Mouse (Mus musculus): ENCODE data around the gene Frmd6. TPM values are rescaled to one million over a fixed set of nuclear protein-coding genes. Genes with fewer than 3 reads are reported as not detected.
A peak's percentile ranks its signal among the peaks of the same experiment; 100 is the strongest.

Gene Frmd6
- polyA plus RNA-seq, 1 experiment from 2014 or later = 55.6 TPM

DNA sequence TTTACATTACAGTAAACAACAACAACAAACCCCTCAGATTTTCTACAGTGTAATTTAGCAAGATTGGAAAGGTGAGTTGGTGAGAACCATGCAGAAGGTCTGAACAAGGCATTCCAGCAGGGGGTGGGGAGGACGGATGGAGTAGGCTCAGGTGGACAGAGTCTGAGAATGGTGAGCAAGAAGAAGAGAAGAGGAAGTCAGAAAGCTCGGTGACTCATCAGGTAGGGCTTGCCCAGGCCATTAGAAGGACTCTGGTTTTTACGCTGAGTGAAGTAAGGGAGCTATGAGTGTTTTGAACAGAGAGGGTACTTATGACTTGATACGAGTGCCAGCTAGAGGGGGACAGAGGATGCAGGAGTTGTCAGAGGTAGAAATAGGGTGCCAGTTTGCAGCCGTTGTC, 9.7 kb downstream of the Frmd6 start:
- no peaks in the 10 kb centered on the region for H3K9me3 ChIP-seq (replicated peaks)
- no peaks in the 10 kb centered on the region for H3K27me3 ChIP-seq (ENCODE audit: low read depth, poor library complexity, severe bottlenecking)
- peaks cover 20% of the 10 kb centered on the region; the same call in 1 of the 2 replicates for H3K36me3 ChIP-seq
- no peak for DNase-seq (ENCODE audit: low spot score)
- no peak overlapping the region for H3K27ac ChIP-seq
- H3K4me3 ChIP-seq = no peak overlapping the region
- WGBS = 88% methylated on average over 5 of the region's 5 CpGs
- peaks cover 36% of the 10 kb centered on the region for H3K4me1 ChIP-seq

DNA sequence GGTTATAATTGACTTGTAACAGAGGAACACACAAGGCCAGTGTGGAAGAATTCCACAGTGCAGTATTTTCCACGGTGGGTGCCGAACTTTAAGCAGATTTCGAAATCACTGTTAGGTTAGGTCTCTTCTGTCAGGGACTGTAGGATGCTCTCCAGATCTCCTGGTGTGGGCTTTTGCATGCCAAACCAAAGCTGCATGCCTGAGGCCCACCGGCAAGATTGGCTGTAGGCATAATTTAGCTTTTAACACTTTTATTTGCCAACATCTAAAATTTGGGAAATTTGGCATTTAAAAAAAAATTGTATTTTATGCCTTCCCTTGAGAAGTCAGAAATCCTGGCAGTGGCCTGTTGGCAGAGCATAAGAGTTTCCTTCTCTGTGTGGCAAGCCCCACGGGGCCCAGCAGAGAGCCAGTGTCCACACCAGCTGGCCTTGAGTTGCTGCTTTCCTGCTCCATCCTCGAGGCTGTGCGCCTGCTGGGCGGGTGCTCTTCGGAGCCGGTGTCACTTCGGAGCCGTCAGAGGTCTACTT, 12.5 kb downstream of the Frmd6 start:
- Histone ChIP-seq H3K27me3 (ENCODE audit: low read depth, poor library complexity, severe bottlenecking) (no peaks in the 10 kb centered on the region), H3K36me3 (peaks cover 25% of the 10 kb centered on the region; the same call in 1 of the 2 replicates), H3K27ac (no peak overlapping the region), H3K4me1 (peaks cover 32% of the 10 kb centered on the region), H3K9me3 (replicated peaks) (no peaks in the 10 kb centered on the region), H3K4me3 (no peak overlapping the region)
- WGBS = 84% methylated on average over 12 of the region's 12 CpGs
- DNase-seq (ENCODE audit: low spot score) = no peak

DNA sequence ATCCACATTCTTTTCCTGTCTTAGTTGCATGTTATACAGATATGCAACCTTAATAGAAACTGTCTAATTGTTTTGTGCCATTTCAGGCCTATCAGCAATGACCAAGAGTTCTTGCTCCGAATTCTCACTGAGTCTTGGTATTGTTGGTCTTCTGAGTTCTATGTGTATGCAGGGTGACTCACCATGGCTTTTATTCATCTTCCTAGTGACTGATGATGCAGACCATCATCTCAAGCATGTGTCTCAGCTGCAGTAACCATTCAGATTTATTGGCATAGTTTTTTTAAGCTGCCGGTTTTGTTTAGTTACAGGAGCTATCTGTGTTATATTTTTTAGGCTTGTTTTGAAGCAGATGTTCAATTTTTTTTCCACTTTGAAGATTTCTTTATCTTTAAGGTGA, 20.1 kb downstream of the Frmd6 start:
- no peak overlapping the region for H3K27ac ChIP-seq
- no peak overlapping the region for H3K4me3 ChIP-seq
- no peak for DNase-seq (ENCODE audit: low spot score)
- H3K27me3 ChIP-seq (ENCODE audit: low read depth, poor library complexity, severe bottlenecking) = no peaks in the 10 kb centered on the region
- 91% methylated on average over 2 of the region's 2 CpGs for WGBS
- peaks cover 11% of the 10 kb centered on the region; the same call in 1 of the 2 replicates for H3K36me3 ChIP-seq
- no peaks in the 10 kb centered on the region for H3K9me3 ChIP-seq (replicated peaks)
- peaks cover 42% of the 10 kb centered on the region for H3K4me1 ChIP-seq

DNA sequence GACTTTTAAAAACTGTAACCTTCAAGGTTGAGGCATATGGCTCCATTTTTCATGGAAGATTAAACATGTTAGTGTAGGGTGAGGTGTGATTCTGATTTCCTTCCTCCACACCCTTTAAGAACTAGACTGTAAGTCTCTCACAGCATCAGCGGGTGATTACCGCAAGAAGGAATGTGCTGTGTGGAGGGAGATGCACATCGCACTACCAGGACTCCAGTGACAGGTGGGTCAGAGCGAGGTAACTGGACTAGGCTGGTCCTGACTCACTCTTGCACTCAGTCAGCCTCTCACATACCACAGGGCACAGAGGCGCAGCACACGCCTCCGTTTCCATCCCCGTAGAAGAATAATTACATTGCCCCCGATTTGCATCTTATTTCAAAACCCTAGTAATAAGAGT, 23.7 kb downstream of the Frmd6 start:
- H3K27ac ChIP-seq = no peak overlapping the region
- 93% methylated on average over 9 of the region's 9 CpGs for WGBS
- H3K4me3 ChIP-seq = no peak overlapping the region
- H3K36me3 ChIP-seq = peaks cover 6% of the 10 kb centered on the region; the same call in 1 of the 2 replicates
- no peak for DNase-seq (ENCODE audit: low spot score)
- H3K27me3 ChIP-seq (ENCODE audit: low read depth, poor library complexity, severe bottlenecking) = no peaks in the 10 kb centered on the region
- H3K4me1 ChIP-seq = peaks cover 46% of the 10 kb centered on the region
- no peaks in the 10 kb centered on the region for H3K9me3 ChIP-seq (replicated peaks)

DNA sequence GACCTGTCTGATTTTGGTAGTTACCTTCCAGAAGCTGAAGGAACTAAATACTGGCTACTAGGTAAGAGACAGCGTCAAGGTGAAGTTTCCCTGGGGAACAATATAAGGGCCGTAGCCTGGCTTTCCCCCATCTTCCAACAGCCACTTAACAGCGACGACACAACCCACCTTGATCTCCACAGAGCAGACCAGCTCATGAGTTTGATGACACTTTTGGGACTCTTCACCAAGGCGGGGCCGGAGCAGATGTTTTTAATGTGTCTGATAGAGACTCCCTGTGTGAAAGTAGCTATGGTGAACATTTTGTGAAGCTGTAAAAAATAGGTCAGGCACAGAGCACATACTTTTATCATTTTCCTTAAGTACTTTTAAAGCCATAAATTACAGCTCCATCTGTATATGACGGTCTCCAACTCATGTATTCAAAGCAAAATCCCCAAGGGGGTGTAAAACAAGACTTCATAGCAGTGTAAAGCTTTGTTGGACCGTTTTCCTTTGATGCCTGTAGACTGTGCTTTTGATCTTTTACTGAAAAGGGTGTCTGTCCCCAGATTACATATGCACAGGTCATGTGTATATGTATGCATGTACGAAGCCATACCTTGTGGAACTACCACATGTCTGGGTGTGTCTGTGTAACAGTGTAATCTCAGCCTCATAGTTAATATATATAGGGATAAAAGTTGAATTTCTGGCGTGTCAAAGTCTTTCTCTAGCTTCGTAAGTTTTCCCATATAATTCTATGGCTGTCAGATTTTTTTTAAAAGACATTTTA, 24.4 kb downstream of the Frmd6 start:
- Histone ChIP-seq H3K27ac (no peak overlapping the region), H3K27me3 (ENCODE audit: low read depth, poor library complexity, severe bottlenecking) (no peaks in the 10 kb centered on the region), H3K9me3 (replicated peaks) (no peaks in the 10 kb centered on the region), H3K4me1 (peaks cover 52% of the 10 kb centered on the region), H3K36me3 (peaks cover 6% of the 10 kb centered on the region; the same call in 1 of the 2 replicates), H3K4me3 (no peak overlapping the region)
- WGBS = 75% methylated on average over 11 of the region's 11 CpGs
- no peak for DNase-seq (ENCODE audit: low spot score)

DNA sequence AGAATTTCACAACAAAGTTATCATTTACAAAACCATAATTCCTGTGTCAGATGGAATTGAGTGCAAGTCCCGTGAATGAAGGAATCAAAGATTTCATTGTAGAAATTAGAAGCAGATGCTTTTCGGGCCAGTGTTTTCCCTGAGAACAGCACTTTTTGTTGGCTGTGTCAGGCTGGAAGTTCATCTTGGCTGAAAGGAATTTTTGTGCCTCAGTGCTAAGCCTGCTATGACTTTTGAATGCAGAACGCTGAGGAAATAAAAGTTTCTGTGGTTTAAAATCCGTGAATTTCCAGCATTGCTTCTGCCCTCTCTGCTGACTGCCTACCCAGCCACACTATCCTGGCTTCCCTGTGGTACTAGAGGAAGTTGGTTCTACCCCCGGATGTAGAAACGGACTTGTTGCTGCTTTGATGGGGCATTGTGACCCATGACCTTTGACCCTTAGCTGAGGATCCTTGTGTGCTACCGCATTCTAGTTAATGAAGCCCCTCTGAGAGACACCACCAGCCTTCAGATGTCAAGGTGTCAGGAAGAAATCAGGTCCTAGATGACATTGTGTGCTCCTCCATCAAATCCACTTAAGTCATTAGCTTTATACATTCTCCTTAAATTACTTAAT, 26.1 kb downstream of the Frmd6 start:
- H3K27ac ChIP-seq = peak overlapping the region; percentile 56; the same call in 1 of the 2 replicates
- peaks cover 65% of the 10 kb centered on the region for H3K4me1 ChIP-seq
- H3K36me3 ChIP-seq = peaks cover 6% of the 10 kb centered on the region; the same call in 1 of the 2 replicates
- no peaks in the 10 kb centered on the region for H3K9me3 ChIP-seq (replicated peaks)
- no peak overlapping the region for H3K4me3 ChIP-seq
- no peaks in the 10 kb centered on the region for H3K27me3 ChIP-seq (ENCODE audit: low read depth, poor library complexity, severe bottlenecking)
- no peak for DNase-seq (ENCODE audit: low spot score)
- 31% methylated on average over 7 of the region's 7 CpGs for WGBS

DNA sequence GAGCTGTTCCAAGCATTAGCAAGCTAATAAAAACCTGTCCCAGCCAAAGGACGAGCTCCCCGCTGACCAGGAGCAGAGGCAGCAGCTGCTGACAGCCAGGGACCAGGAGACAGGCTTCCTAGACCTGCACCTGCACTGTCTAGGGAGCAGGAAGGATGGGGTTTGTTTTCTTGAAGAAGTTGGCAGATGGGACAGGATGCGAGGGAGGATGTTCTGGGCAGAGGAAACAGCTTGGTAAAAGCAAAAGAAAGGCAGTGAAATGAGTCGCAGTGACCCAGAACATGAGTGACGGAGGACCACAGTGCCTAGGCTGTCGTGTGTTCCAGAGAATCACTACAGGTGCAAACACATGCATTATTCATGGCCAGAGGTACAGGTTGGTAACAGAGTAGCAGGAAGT, 27.7 kb downstream of the Frmd6 start:
- Histone ChIP-seq H3K27ac (no peak overlapping the region), H3K4me3 (no peak overlapping the region), H3K36me3 (peaks cover 14% of the 10 kb centered on the region), H3K4me1 (peaks cover 73% of the 10 kb centered on the region), H3K27me3 (ENCODE audit: low read depth, poor library complexity, severe bottlenecking) (no peaks in the 10 kb centered on the region), H3K9me3 (replicated peaks) (no peaks in the 10 kb centered on the region)
- DNase-seq (ENCODE audit: low spot score) = no peak
- 53% methylated on average over 6 of the region's 6 CpGs for WGBS

DNA sequence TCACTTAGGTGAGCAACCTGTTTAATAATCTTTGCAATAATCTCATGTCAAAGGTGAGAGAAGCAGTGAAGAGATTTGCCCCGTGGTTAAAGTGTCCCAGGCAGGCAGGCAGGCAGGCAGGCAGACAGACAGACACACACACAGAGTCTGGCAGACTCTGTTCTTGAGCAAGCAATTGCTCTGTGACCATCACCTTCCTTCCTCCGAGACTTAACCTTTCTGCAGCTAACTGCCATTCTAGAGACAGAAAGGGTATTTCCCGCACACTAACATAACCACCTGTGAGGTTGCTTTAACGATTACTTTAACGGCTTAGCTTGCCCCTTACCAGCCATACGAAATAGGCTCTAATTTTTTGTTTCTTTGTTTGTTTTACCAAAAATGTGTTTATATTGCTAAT, 30.4 kb downstream of the Frmd6 start:
- no peaks in the 10 kb centered on the region for H3K27me3 ChIP-seq (ENCODE audit: low read depth, poor library complexity, severe bottlenecking)
- 72% methylated on average over 6 of the region's 6 CpGs for WGBS
- H3K27ac ChIP-seq = no peak overlapping the region
- DNase-seq (ENCODE audit: low spot score) = no peak
- H3K4me3 ChIP-seq = no peak overlapping the region
- peaks cover 16% of the 10 kb centered on the region for H3K36me3 ChIP-seq
- H3K9me3 ChIP-seq (replicated peaks) = no peaks in the 10 kb centered on the region
- peaks cover 49% of the 10 kb centered on the region for H3K4me1 ChIP-seq

DNA sequence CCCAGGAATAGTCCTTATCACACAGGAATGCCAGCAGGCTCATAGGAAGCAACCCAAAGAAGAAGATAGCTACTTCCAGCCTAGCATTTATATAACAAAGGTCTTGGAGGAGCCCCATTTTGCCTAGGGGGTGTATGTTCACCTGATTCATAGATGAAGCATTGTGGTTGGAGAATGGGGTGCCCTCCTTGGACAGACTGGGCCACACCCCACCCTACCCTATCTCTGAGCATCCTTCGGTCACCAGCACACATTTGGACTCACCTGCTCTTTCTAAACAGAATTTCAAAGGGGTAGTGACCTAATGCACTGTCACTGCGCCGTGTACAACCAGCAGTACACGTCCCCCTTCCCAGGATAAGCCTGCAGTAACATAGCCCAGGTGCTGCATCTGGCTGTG, 31.5 kb downstream of the Frmd6 start:
- Histone ChIP-seq H3K27ac (no peak overlapping the region), H3K4me1 (peaks cover 38% of the 10 kb centered on the region), H3K9me3 (replicated peaks) (no peaks in the 10 kb centered on the region), H3K36me3 (peaks cover 16% of the 10 kb centered on the region), H3K27me3 (ENCODE audit: low read depth, poor library complexity, severe bottlenecking) (no peaks in the 10 kb centered on the region), H3K4me3 (no peak overlapping the region)
- 92% methylated on average over 4 of the region's 4 CpGs for WGBS
- no peak for DNase-seq (ENCODE audit: low spot score)

DNA sequence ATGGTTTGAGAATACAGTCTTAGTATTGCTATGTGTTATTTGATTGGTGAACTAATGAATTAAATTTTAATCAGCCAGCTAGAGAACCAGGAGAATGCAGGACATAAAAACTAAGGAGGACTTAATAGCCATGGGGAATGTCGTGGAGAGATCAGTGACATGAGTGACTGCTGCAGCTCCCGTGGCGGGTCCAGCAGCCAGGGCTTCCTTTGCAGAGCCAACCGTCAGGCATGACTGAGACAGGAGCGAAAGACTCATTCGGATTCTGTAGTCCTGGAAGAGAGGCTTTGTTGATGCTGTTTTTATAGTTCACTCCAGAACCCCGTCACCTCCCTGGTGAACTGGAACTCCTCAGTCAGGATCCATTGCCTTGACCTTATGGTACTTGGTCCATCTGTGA, 38.0 kb downstream of the Frmd6 start:
- Histone ChIP-seq H3K27ac (no peak overlapping the region), H3K9me3 (replicated peaks) (no peaks in the 10 kb centered on the region), H3K4me1 (peaks cover 28% of the 10 kb centered on the region), H3K36me3 (peaks cover 44% of the 10 kb centered on the region), H3K27me3 (ENCODE audit: low read depth, poor library complexity, severe bottlenecking) (no peaks in the 10 kb centered on the region), H3K4me3 (no peak overlapping the region)
- DNase-seq (ENCODE audit: low spot score) = no peak
- 76% methylated on average over 7 of the region's 7 CpGs for WGBS

DNA sequence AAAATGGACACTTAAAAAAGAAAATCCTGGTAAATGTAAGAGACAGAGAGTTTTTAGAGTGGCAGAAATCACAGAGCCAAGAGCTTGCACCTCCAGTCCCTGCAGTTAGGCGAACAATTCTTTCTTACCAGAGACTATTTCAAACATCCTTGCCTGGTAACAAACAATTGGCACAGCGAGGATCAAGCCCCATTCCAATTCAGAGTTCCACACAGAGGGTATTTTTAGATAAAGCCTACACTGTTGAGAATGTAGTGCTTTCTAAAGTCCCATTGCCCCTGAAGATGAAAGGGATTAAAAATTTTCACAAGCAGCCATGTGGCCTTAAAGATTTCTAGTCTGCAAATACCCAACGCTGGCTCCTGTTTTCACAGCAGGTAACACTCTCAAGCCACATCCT, 42.5 kb downstream of the Frmd6 start:
- 0 out of 2 replicates have a peak overlapping the region, but pooled peaks have one; percentile 40 for H3K27ac ChIP-seq
- 62% methylated on average over 3 of the region's 3 CpGs for WGBS
- H3K4me1 ChIP-seq = peaks cover 57% of the 10 kb centered on the region

DNA sequence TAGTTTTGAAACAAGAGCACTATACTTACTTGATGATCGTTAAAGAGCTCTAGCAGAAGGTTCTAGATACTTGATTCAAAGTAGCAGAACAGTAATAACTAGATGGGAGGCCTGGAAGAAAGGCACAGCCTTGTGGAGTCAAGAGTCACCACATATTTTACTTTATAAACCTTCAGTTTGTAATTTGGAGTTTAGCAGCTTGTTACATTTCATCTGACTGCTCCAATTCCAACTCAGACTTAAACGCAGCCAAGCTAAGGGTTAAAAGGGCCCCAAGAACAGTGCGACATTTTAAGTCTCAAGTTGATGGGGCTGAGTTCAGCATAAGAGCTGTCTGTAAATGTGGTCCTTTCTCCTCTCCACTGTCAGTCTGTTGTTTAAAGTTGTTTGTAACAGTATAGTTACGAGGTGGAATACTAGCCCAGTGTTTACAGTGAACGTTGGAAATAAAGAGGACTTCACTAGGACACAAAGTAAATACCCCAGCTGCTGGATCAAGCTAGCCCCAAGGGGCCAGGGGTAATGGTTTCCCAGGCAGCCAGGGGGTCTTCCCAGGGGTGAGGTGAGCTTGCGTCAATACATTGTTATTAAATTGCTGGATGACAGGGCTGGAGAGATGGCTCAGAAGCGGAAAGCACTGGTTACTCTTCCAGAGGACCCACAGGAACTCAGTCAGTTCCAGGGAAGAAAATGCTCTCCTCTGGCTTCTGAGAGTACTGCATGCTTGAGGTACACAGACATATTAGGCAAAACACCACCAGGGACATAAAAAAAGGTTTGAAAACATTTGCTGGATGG, 43.1 kb downstream of the Frmd6 start:
- H3K9me3 ChIP-seq (replicated peaks) = no peaks in the 10 kb centered on the region
- no peaks in the 10 kb centered on the region for H3K27me3 ChIP-seq (ENCODE audit: low read depth, poor library complexity, severe bottlenecking)
- WGBS = 50% methylated on average over 7 of the region's 7 CpGs
- no peak for DNase-seq (ENCODE audit: low spot score)
- H3K4me3 ChIP-seq = no peak overlapping the region
- H3K36me3 ChIP-seq = peaks cover 57% of the 10 kb centered on the region
- peak overlapping the region; percentile 71 for H3K27ac ChIP-seq
- H3K4me1 ChIP-seq = peaks cover 53% of the 10 kb centered on the region

More for the DNA sequence above, 42.5 kb downstream of the Frmd6 start:
- H3K27me3 ChIP-seq (ENCODE audit: low read depth, poor library complexity, severe bottlenecking) = no peaks in the 10 kb centered on the region
- DNase-seq (ENCODE audit: low spot score) = no peak
- H3K4me3 ChIP-seq = no peak overlapping the region
- peaks cover 55% of the 10 kb centered on the region for H3K36me3 ChIP-seq
- no peaks in the 10 kb centered on the region for H3K9me3 ChIP-seq (replicated peaks)

DNA sequence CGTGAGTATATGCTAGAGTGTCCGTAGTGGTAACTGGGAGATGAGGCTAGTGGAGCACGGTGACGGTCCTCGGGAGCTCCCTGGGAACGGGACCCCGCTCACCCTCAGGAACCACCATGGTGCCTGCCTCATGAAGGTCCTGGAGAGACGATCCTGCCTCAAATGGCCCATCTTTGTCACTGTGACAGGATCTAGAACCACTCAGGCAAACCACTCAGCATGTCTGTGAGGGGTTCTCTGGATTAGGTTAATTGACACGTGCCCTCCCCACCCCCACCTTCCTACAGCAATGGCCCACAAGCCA, 43.6 kb downstream of the Frmd6 start:
- H3K4me1 ChIP-seq = peaks cover 50% of the 10 kb centered on the region
- peaks cover 57% of the 10 kb centered on the region for H3K36me3 ChIP-seq
- H3K9me3 ChIP-seq (replicated peaks) = no peaks in the 10 kb centered on the region
- 83% methylated on average over 9 of the region's 9 CpGs for WGBS
- DNase-seq (ENCODE audit: low spot score) = no peak
- peak overlapping the region; percentile 71; the same call in 1 of the 2 replicates for H3K27ac ChIP-seq
- H3K27me3 ChIP-seq (ENCODE audit: low read depth, poor library complexity, severe bottlenecking) = no peaks in the 10 kb centered on the region
- no peak overlapping the region for H3K4me3 ChIP-seq
